Mouse (Mus musculus) embryonic fibroblast, embryonic 13.5 days (primary cell): ENCODE results near the gene Kcnn1.

Experiments used
- CTCF ChIP-seq: IDR thresholded peaks from 2 replicates; pipeline ENCODE4 v1.5.1; 2011; ENCODE audit warnings: mild to moderate bottlenecking, control low read depth, low read length, moderate library complexity, borderline replicate concordance; ENCODE audit not compliant: insufficient read depth
- POLR2A ChIP-seq: IDR thresholded peaks from 2 replicates; pipeline ENCODE4 v1.6.1; 2011; ENCODE audit warnings: low read depth, mild to moderate bottlenecking, control low read depth, low read length, moderate library complexity

DNA sequence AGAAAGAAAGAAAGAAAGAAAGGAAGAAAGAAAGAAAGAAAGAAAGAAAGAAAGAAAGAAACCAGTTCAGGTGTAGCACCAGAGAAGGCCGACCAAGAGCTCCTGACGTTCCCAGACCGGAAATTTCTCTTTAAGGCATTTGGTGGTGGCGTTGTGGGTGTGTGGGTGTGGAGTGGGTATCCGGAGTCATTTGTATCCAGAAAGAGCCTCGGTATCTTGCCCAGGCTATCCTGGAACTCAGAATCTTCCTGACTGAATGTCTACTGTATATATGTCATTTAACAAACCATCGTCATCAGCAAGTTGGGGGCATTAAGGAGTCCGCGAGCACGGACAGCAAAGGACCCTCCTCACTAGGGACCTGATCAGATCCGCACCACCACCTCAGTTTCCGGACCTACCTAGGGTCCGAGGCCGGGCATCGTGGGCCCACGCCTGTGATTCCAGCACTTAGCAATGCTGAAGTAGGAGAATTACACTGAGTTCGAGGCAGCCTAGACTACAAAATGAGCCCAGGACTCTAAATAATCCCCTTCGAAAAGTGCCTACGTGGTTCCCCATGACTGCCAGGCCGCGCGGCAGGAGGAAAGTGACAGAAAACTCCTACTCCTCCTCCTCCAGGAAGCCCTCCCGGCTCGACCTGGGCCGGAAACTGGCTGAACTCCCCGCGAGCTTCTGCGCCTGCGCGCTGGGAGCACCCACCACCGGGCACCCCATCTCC, 9.7 kb upstream of the Kcnn1 start:
- TF ChIP-seq CTCF = no peak
- no peak; the same call in 1 of the 2 replicates for TF ChIP-seq POLR2A
